In genomic region chr2:25575432-25576027, GRCm38 (mm10) we compare ENCODE assay signal across 8 mouse cellular contexts. TPM values are rescaled to one million over a fixed set of nuclear protein-coding genes. Genes with fewer than 3 reads are reported as not detected.
DNase-seq lines count a peak whose midpoint lies in the region; ATAC-seq and TF ChIP-seq lines count a peak whose summit lies in the region.

No protein-coding gene starts in this region.

- no peaks in the 10 kb centered on the region for H3K9me3 ChIP-seq in ES-E14 (ENCODE audit: control insufficient read depth, insufficient read depth, low read depth, low read length)
- H3K9me3 ChIP-seq in embryonic facial prominence, embryonic 11.5 days (replicated peaks; ENCODE audit: control insufficient read depth, low read length), result no peaks in the 10 kb centered on the region
- no peaks in the 10 kb centered on the region for H3K9me3 ChIP-seq in hindbrain, embryonic 14.5 days (ENCODE audit: control insufficient read depth, low read length)
- no peaks in the 10 kb centered on the region for H3K9me3 ChIP-seq in midbrain, postnatal 0 days (ENCODE audit: low read length)

- ATAC-seq in embryonic facial prominence, embryonic 11.5 days (replicated peaks; ENCODE audit: insufficient number of reproducible peaks, low FRiP score, low TSS enrichment, low read depth), result no peak; the same call in 1 of the 2 replicates
- ATAC-seq in hindbrain, embryonic 14.5 days (ENCODE audit: low FRiP score), result no peak
- no peak for ATAC-seq in midbrain, postnatal 0 days (ENCODE audit: low FRiP score)

- no peak for TF ChIP-seq CTCF in gastrocnemius, adult 2 months (IDR thresholded peaks at IDR 0.05)
- TF ChIP-seq CTCF in liver, adult 2 months (IDR thresholded peaks at IDR 0.05; ENCODE audit: low read depth, low read length), result no peak
- no peak for TF ChIP-seq CTCF in midbrain, postnatal 0 days (IDR thresholded peaks at IDR 0.05)

- intact Hi-C loops in gastrocnemius, adult 2 months (cut with DNase I), result no loop called here
- intact Hi-C loops in gastrocnemius, postnatal 36 days (cut with DNase I), result loop anchor here (5.0 kb wide), 1 partner anchor 153 kb away; the partner anchor contains the start of gene Fut7

- peak overlapping the region; percentile 28; the same call in 1 of the 2 replicates for H3K9ac ChIP-seq in ES-E14 (ENCODE audit: insufficient read depth, low read depth, low read length, poor library complexity, severe bottlenecking)
- H3K9ac ChIP-seq in embryonic facial prominence, embryonic 11.5 days (replicated peaks; ENCODE audit: low read length), result peak overlapping the region; percentile 68
- peak overlapping the region; percentile 56 for H3K9ac ChIP-seq in hindbrain, embryonic 14.5 days
- H3K9ac ChIP-seq in liver, adult 2 months (ENCODE audit: low read depth, low read length), result peak overlapping the region; percentile 63
- peak overlapping the region; percentile 66; the same call in 1 of the 2 replicates for H3K9ac ChIP-seq in midbrain, postnatal 0 days (replicated peaks; ENCODE audit: low read length, poor library complexity, severe bottlenecking)

- whole genome bisulfite sequencing in embryonic facial prominence, embryonic 11.5 days, result 12% methylated on average over 21 of the region's 21 CpGs
- 15% methylated on average over 21 of the region's 21 CpGs for WGBS in hindbrain, embryonic 14.5 days
- 13% methylated on average over 21 of the region's 21 CpGs for WGBS in liver, adult 2 months
- 13% methylated on average over 21 of the region's 21 CpGs for WGBS in midbrain, postnatal 0 days

- DNase-seq in gastrocnemius, adult 2 months, result peak; percentile 72
- no peak for DNase-seq in gastrocnemius, postnatal 36 days
- DNase-seq in ES-E14 (ENCODE audit: low read depth, low spot score), result no peak
- DNase-seq in embryonic facial prominence, embryonic 11.5 days (ENCODE audit: low spot score), result peak; percentile 43
- no peak for DNase-seq in hindbrain, embryonic 14.5 days (ENCODE audit: low spot score)
- DNase-seq in liver, adult 2 months (ENCODE audit: extremely low read depth, low read depth, low spot score), result no peak
- DNase-seq in midbrain, postnatal 0 days (ENCODE audit: low spot score), result peak; percentile 24
- no peak for DNase-seq in c-Kit-positive CD71-positive TER-119-positive erythroid progenitor cells, embryonic 14.5 days (ENCODE audit: low spot score)

- peaks cover 0 to 29% of the 10 kb centered on the region in 2 experiments; a peak in 2 of 4 replicates for H3K4me1 ChIP-seq in ES-E14 (ENCODE audit: control insufficient read depth in 2 of 2, insufficient read depth in 2 of 2, low read length in 2 of 2, poor library complexity in 1 of 2)
- peaks cover 5% of the 10 kb centered on the region for H3K4me1 ChIP-seq in embryonic facial prominence, embryonic 11.5 days (ENCODE audit: control insufficient read depth, insufficient read depth, low read length)
- H3K4me1 ChIP-seq in hindbrain, embryonic 14.5 days (replicated peaks; ENCODE audit: control insufficient read depth, insufficient read depth, low read length), result peaks cover 33% of the 10 kb centered on the region
- peaks cover 8% of the 10 kb centered on the region for H3K4me1 ChIP-seq in liver, adult 2 months (ENCODE audit: control insufficient read depth, insufficient read depth, low read length)
- peaks cover 16% of the 10 kb centered on the region for H3K4me1 ChIP-seq in midbrain, postnatal 0 days (ENCODE audit: insufficient read depth, low read length)

- peak overlapping the region; percentile 80 for H3K4me3 ChIP-seq in gastrocnemius, adult 2 months
- peak overlapping the region; percentile 49 to 54; a peak in 3 of 4 replicates for H3K4me3 ChIP-seq in ES-E14 (ENCODE audit: insufficient read depth in 1 of 2, low read depth in 1 of 2, low read length in 2 of 2, poor library complexity in 1 of 2, severe bottlenecking in 1 of 2)
- peak overlapping the region; percentile 56 for H3K4me3 ChIP-seq in embryonic facial prominence, embryonic 11.5 days (ENCODE audit: low read depth, low read length)
- peak overlapping the region; percentile 51 for H3K4me3 ChIP-seq in hindbrain, embryonic 14.5 days (replicated peaks; ENCODE audit: low read length)
- H3K4me3 ChIP-seq in liver, adult 2 months (ENCODE audit: insufficient read depth, low read depth, low read length), result peak overlapping the region; percentile 54
- H3K4me3 ChIP-seq in midbrain, postnatal 0 days (ENCODE audit: low read depth, low read length), result peak overlapping the region; percentile 59

- peaks cover 50% of the 10 kb centered on the region for H3K27me3 ChIP-seq in embryonic facial prominence, embryonic 11.5 days (ENCODE audit: control insufficient read depth, insufficient read depth, low read length)
- H3K27me3 ChIP-seq in hindbrain, embryonic 14.5 days (ENCODE audit: control insufficient read depth, insufficient read depth, low read length), result peaks cover 52% of the 10 kb centered on the region
- peaks cover 30% of the 10 kb centered on the region for H3K27me3 ChIP-seq in liver, adult 2 months (ENCODE audit: control insufficient read depth, insufficient read depth, low read length)
- H3K27me3 ChIP-seq in midbrain, postnatal 0 days (ENCODE audit: insufficient read depth, low read length), result peaks cover 37% of the 10 kb centered on the region

- in situ Hi-C loops in ES-E14 (cut with MboI; ENCODE audit: low sequenced_read_pairs in 2 of 2, unreplicated experiment in 2 of 2), result no loop called here

- no peaks in the 10 kb centered on the region for H3K79me2 ChIP-seq in liver, adult 2 months (ENCODE audit: control insufficient read depth, insufficient read depth, low read length)

- TF ChIP-seq POLR2A in liver, adult 2 months (IDR thresholded peaks at IDR 0.05; ENCODE audit: extremely low read depth, insufficient read depth, low read length), result no peak

- H3K36me3 ChIP-seq in ES-E14 (ENCODE audit: control insufficient read depth, insufficient read depth, low read length, poor library complexity, severe bottlenecking), result peaks cover 3% of the 10 kb centered on the region; the same call in 1 of the 2 replicates
- H3K36me3 ChIP-seq in embryonic facial prominence, embryonic 11.5 days (replicated peaks; ENCODE audit: control insufficient read depth, insufficient read depth, low read depth, low read length), result no peaks in the 10 kb centered on the region
- H3K36me3 ChIP-seq in hindbrain, embryonic 14.5 days (replicated peaks; ENCODE audit: control insufficient read depth, insufficient read depth), result peaks cover 14% of the 10 kb centered on the region
- no peaks in the 10 kb centered on the region for H3K36me3 ChIP-seq in liver, adult 2 months (ENCODE audit: control insufficient read depth, insufficient read depth, low read length)
- peaks cover 37% of the 10 kb centered on the region for H3K36me3 ChIP-seq in midbrain, postnatal 0 days (ENCODE audit: insufficient read depth, low read length)

- peak overlapping the region; percentile 73 for H3K4me2 ChIP-seq in embryonic facial prominence, embryonic 11.5 days (ENCODE audit: low read depth, low read length)
- H3K4me2 ChIP-seq in hindbrain, embryonic 14.5 days (replicated peaks), result peak overlapping the region; percentile 90
- H3K4me2 ChIP-seq in midbrain, postnatal 0 days (ENCODE audit: low read depth, low read length, poor library complexity, severe bottlenecking), result peak overlapping the region; percentile 89

- peak overlapping the region; percentile 98 for H3K27ac ChIP-seq in gastrocnemius, adult 2 months
- no peak overlapping the region for H3K27ac ChIP-seq in ES-E14 (ENCODE audit: insufficient read depth, low read depth, low read length, poor library complexity, severe bottlenecking)
- H3K27ac ChIP-seq in embryonic facial prominence, embryonic 11.5 days (replicated peaks; ENCODE audit: low read depth, low read length), result peak overlapping the region; percentile 75
- H3K27ac ChIP-seq in hindbrain, embryonic 14.5 days, result peak overlapping the region; percentile 85
- no peak overlapping the region for H3K27ac ChIP-seq in liver, adult 2 months (replicated peaks; ENCODE audit: insufficient read depth, low read depth, low read length)
- peak overlapping the region; percentile 91 for H3K27ac ChIP-seq in midbrain, postnatal 0 days (ENCODE audit: low read depth, low read length)

RNA-seq across cellular contexts. Expression of gene Phpt1, which starts 0.5 kb away (rescaled TPM):
- total RNA-seq in gastrocnemius, adult 2 months (2021), result 10 to 100 TPM; 52.7 to 64.7 TPM
- total RNA-seq in gastrocnemius, postnatal 36 days (2021), result 10 to 100 TPM; 50.2 to 53.9 TPM
- 29.9 and 39.4 TPM in 2 replicates for total RNA-seq in ES-E14 (2012; rRNA removed)
- 145 and 157 TPM in 2 replicates for polyA plus RNA-seq in embryonic facial prominence, embryonic 11.5 days (2014; fragmentation: Nextera tagmentation; extraction: Ambion mirVana)
- 171 and 187 TPM in 2 replicates for polyA plus RNA-seq in hindbrain, embryonic 14.5 days (2014; fragmentation: Nextera tagmentation; extraction: Ambion mirVana)
- total RNA-seq in liver, adult 2 months (2014; rRNA removed), result 6.7 and 8.2 TPM in 2 replicates
- 38.3 and 39.4 TPM in 2 replicates for polyA plus RNA-seq in liver, adult 2 months (2012; rRNA removed)
- total RNA-seq in midbrain, postnatal 0 days (2014; rRNA removed), result 37.9 and 39.8 TPM in 2 replicates
- polyA plus RNA-seq in midbrain, postnatal 0 days (2015; fragmentation: Nextera tagmentation; extraction: Ambion mirVana), result 192 and 209 TPM in 2 replicates

RNA-seq across cellular contexts. Expression of gene Mamdc4, which starts 0.9 kb away (rescaled TPM):
- total RNA-seq in gastrocnemius, adult 2 months (2021), result 1 to 10 TPM; 1.6 to 4.0 TPM
- 1 to 10 TPM in 1 of 2 experiments, under 1 TPM in 1; 0.74 to 4.7 TPM for total RNA-seq in gastrocnemius, postnatal 36 days (2021)
- 4.1 and 9.7 TPM in 2 replicates for total RNA-seq in ES-E14 (2012; rRNA removed)
- 1.2 and 8.5 TPM in 2 replicates for polyA plus RNA-seq in embryonic facial prominence, embryonic 11.5 days (2014; fragmentation: Nextera tagmentation; extraction: Ambion mirVana)
- polyA plus RNA-seq in hindbrain, embryonic 14.5 days (2014; fragmentation: Nextera tagmentation; extraction: Ambion mirVana), result 1.3 and 1.7 TPM in 2 replicates
- 7.5 and 7.8 TPM in 2 replicates for total RNA-seq in liver, adult 2 months (2014; rRNA removed)
- polyA plus RNA-seq in liver, adult 2 months (2012; rRNA removed), result 1.5 and 2.0 TPM in 2 replicates
- total RNA-seq in midbrain, postnatal 0 days (2014; rRNA removed), result 1.7 and 1.9 TPM in 2 replicates
- 0.32 TPM in 2 replicates for polyA plus RNA-seq in midbrain, postnatal 0 days (2015; fragmentation: Nextera tagmentation; extraction: Ambion mirVana)

RNA-seq across cellular contexts. Expression of gene Ajm1, which starts 6.0 kb away (rescaled TPM):
- total RNA-seq in gastrocnemius, adult 2 months (2021), result not detected
- not detected for total RNA-seq in gastrocnemius, postnatal 36 days (2021)
- total RNA-seq in ES-E14 (2012; rRNA removed), result 0.36 and 1.2 TPM in 2 replicates
- polyA plus RNA-seq in embryonic facial prominence, embryonic 11.5 days (2014; fragmentation: Nextera tagmentation; extraction: Ambion mirVana), result 0.07 and 0.25 TPM in 2 replicates
- 10.8 and 12.7 TPM in 2 replicates for polyA plus RNA-seq in hindbrain, embryonic 14.5 days (2014; fragmentation: Nextera tagmentation; extraction: Ambion mirVana)
- total RNA-seq in liver, adult 2 months (2014; rRNA removed), result not detected in 2 replicates
- polyA plus RNA-seq in liver, adult 2 months (2012; rRNA removed), result 0.06 and 0.07 TPM in 2 replicates
- total RNA-seq in midbrain, postnatal 0 days (2014; rRNA removed), result 23.1 and 30.9 TPM in 2 replicates
- polyA plus RNA-seq in midbrain, postnatal 0 days (2015; fragmentation: Nextera tagmentation; extraction: Ambion mirVana), result 19.2 and 22.1 TPM in 2 replicates

RNA-seq across cellular contexts. Expression of gene Edf1, which starts 17.9 kb away (rescaled TPM):
- total RNA-seq in gastrocnemius, adult 2 months (2021), result 100 to 1,000 TPM; 152 to 179 TPM
- total RNA-seq in gastrocnemius, postnatal 36 days (2021), result 100 to 1,000 TPM; 139 to 157 TPM
- total RNA-seq in ES-E14 (2012; rRNA removed), result 142 and 179 TPM in 2 replicates
- polyA plus RNA-seq in embryonic facial prominence, embryonic 11.5 days (2014; fragmentation: Nextera tagmentation; extraction: Ambion mirVana), result 336 and 375 TPM in 2 replicates
- polyA plus RNA-seq in hindbrain, embryonic 14.5 days (2014; fragmentation: Nextera tagmentation; extraction: Ambion mirVana), result 353 and 366 TPM in 2 replicates
- 206 and 247 TPM in 2 replicates for total RNA-seq in liver, adult 2 months (2014; rRNA removed)
- 153 and 186 TPM in 2 replicates for polyA plus RNA-seq in liver, adult 2 months (2012; rRNA removed)
- total RNA-seq in midbrain, postnatal 0 days (2014; rRNA removed), result 187 and 196 TPM in 2 replicates
- 389 and 392 TPM in 2 replicates for polyA plus RNA-seq in midbrain, postnatal 0 days (2015; fragmentation: Nextera tagmentation; extraction: Ambion mirVana)

RNA-seq across cellular contexts. Expression of gene Traf2, which starts 28.8 kb away (rescaled TPM):
- 10 to 100 TPM; 12.4 to 13.1 TPM for total RNA-seq in gastrocnemius, adult 2 months (2021)
- total RNA-seq in gastrocnemius, postnatal 36 days (2021), result 10 to 100 TPM in 1 of 2 experiments, 1 to 10 TPM in 1; 9.8 to 11.5 TPM
- total RNA-seq in ES-E14 (2012; rRNA removed), result 7.9 and 9.1 TPM in 2 replicates
- 35.6 and 36.0 TPM in 2 replicates for polyA plus RNA-seq in embryonic facial prominence, embryonic 11.5 days (2014; fragmentation: Nextera tagmentation; extraction: Ambion mirVana)
- 15.6 and 16.3 TPM in 2 replicates for polyA plus RNA-seq in hindbrain, embryonic 14.5 days (2014; fragmentation: Nextera tagmentation; extraction: Ambion mirVana)
- 4.0 and 5.2 TPM in 2 replicates for total RNA-seq in liver, adult 2 months (2014; rRNA removed)
- polyA plus RNA-seq in liver, adult 2 months (2012; rRNA removed), result 7.0 and 9.9 TPM in 2 replicates
- 5.5 and 7.6 TPM in 2 replicates for total RNA-seq in midbrain, postnatal 0 days (2014; rRNA removed)
- 7.0 and 9.3 TPM in 2 replicates for polyA plus RNA-seq in midbrain, postnatal 0 days (2015; fragmentation: Nextera tagmentation; extraction: Ambion mirVana)

Comparison
In these comparisons a context has a peak if more than half of its experiments do, and no peak if none do; other contexts are left out.
1. DNase-seq: peak in gastrocnemius, adult 2 months (single experiment), embryonic facial prominence, embryonic 11.5 days (single experiment) and midbrain, postnatal 0 days (single experiment); none in gastrocnemius, postnatal 36 days (0 of 2), ES-E14 (single experiment), hindbrain, embryonic 14.5 days (single experiment), liver, adult 2 months (single experiment) and c-Kit-positive CD71-positive TER-119-positive erythroid progenitor cells, embryonic 14.5 days (single experiment).
2. H3K27ac ChIP-seq: peak in gastrocnemius, adult 2 months (single experiment), embryonic facial prominence, embryonic 11.5 days (single experiment), hindbrain, embryonic 14.5 days (single experiment) and midbrain, postnatal 0 days (single experiment); none in ES-E14 (single experiment) and liver, adult 2 months (single experiment).
3. RNA of gene Ajm1, which starts 6.0 kb away (total RNA-seq): 23.1 to 30.9 TPM in midbrain, postnatal 0 days; 0.36 to 1.2 TPM in ES-E14, not detected in gastrocnemius, postnatal 36 days, not detected in gastrocnemius, adult 2 months and not detected in liver, adult 2 months; every median in the first group is over 10 times any median in the second.
4. Peak in every context shown above with its lines, with median percentiles within 50 percentile points of each other: H3K4me3 ChIP-seq, H3K9ac ChIP-seq and H3K4me2 ChIP-seq.